Mouse (Mus musculus) kidney, postnatal 4 days (tissue): ENCODE data around the gene Epha4.

Source experiments
- DNase-seq, 2 experiments: peaks; one replicate each; pipeline ENCODE4 v3.0.0; 2021; ENCODE audit warnings: mixed read lengths in 2 of 2

The Epha4 gene

GRCm38 (mm10) chr1:77512059-77512407 lies 2.9 kb downstream of the Epha4 start:
- DNase-seq: no peak

GRCm38 (mm10) chr1:77511372-77512058 lies 3.4 kb downstream of the Epha4 start:
- DNase-seq: no peak

- DNase-seq: no peak
Measured at GRCm38 (mm10) chr1:77510623-77511022, 4.3 kb downstream of the Epha4 start.

DNA sequence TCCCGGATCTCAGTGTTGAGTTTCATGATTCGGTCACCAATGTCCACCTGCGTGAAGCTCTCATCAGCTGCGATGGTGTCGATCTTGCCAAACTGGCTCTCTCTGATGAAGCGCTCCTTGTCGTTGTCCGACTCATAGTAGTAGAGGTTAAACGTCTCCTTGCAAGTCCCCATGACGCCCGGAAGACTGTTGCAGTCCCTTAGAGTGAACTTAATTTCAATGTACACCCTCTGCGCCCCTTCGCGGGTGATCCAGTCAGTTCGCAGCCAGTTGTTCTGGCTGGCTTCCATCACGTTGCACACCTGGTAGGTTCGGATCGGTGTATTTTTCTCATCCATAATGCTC lies 8.1 kb downstream of the Epha4 start:
- no peak for DNase-seq

DNA sequence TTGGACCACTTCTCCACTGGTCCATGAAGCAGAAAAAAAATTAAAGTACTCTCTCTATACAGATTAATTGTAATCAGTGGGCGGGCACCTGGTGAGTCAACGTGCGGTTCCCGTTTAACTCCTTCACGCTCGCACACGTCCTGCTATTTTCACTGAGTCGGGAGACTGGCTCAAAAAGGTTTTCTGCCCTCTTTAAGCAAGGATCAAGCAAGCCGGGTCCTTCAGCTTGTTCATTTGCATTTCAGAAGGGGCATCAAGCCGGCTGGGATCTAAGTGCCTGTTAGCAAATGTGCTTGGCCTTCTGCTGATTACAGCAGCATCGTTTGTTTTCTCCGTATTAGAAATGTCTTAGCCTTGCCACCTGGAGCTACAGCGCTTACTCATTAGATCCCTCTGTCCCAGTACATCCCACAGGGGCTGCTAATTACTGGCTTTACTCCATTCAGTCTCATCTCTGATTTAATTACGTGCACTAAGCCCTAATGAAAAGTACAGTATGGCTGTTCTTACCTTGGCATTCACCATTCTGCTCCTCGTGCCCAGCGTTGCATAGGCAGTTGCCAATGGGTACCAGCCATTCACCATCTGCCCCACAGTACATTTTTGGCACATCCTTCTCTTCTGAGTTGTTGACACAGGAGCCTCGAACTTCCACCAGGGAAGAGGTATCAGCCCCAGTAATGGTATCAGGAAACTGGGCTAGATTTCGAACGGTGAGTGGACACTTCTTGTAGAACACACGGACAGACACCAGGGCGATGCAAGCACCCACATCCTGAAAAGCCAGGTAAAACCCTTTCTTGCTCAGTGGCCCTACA lies 8.6 kb downstream of the Epha4 start:
- peak in 1 of 2 experiments; percentile 34 for DNase-seq

DNA sequence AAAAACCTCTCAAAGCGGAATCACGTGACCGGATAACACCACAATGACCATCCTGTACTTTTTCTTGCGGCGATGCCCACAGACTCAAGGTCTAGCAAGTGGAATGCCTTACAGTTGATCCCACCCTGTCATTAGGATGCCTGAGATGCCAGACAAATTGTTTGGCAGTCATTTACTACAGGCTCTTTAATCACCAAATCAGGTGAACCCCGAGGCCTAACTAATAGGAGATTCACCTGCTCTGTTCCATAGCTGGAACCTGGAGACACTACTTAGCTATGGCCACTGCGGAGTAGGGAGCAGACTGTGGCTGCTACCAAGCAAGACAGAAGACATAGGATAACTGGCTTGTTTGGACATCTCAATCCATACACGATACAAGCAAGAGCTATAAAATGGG lies 9.6 kb downstream of the Epha4 start:
- no peak for DNase-seq

DNA sequence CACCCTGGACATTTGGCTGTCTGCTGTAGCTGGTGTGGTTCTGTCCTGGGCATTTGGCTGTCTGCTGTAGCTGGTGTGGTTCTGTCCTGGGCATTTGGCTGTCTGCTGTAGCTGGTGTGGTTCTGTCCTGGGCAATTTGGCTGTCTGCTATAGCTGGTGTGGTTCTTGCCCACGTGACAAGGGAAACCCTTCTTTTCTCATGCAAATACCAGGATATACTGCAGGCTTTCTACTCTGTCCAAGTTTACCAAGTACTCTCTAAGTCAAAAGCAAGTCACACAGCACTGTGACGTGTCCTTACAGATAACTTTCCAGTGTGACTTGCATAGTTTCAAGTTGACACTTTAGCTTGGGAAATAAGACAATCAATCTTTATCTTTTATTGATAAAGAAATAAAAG lies 10.1 kb downstream of the Epha4 start:
- DNase-seq: no peak

DNA sequence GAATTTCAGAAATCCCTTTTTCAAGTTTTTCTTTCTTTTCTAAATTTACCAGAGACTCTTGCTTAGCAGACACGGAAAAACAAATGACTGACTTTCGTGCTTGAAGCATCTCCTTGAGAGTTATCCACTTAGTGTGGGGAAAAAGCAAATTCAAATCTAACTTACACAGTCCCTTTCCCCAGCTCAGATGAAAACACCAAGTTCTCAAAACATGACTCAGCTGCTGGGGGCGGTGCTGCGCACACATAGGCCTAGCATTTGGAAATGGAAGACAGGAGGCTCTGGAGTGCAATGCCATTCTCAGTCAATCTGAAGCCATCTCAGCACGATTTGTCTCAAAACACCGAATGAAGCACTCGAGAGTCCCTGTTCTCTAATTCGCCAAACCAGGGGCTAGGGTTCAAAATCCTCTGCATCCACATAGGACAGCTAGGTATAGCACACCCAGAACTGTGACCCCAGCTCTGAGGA lies 11.1 kb downstream of the Epha4 start:
- peak in 1 of 2 experiments; percentile 31 for DNase-seq

- DNase-seq: no peak
Measured at GRCm38 (mm10) chr1:77502554-77503119, 12.3 kb downstream of the Epha4 start.

GRCm38 (mm10) chr1:77501363-77501933 lies 13.4 kb downstream of the Epha4 start:
- DNase-seq: no peak

GRCm38 (mm10) chr1:77497506-77497905 lies 17.4 kb downstream of the Epha4 start:
- DNase-seq: no peak

DNA sequence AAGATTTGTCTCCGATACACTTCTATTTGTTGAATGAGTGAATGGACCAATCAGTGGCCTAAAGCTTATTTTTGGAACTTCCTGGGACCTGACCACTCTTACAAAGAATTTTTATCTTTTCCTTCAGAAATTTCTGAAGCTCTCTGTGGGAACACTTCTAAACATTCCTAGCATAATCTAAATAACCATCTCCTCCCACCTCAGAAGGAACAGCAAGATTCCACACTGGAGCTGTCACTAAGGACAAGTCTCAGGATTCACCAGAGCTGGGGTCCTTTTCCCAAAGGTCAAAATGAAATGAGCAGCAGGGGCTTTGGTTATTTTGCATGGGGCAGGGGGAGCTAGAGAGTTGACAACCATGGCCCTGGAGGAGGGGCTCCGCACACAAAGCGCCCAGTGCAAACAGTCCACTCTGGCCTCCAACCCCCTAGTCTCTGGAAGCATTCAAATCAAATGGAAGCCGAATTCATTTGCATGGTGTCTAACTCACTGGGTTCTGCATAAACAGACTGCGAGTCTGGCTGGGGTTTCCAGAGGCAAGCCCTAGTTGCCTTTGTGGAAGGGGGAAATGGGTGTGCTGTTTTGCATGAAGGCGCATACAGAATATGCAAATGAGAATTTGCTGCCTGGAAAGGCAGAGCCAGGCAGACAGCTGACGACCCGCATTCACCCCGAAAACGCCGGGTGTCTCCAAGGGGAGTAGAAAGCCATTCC lies 18.3 kb downstream of the Epha4 start:
- peak; percentile 16 to 40 for DNase-seq

GRCm38 (mm10) chr1:77495790-77496158 lies 19.1 kb downstream of the Epha4 start:
- no peak for DNase-seq

GRCm38 (mm10) chr1:77495030-77495789 lies 19.7 kb downstream of the Epha4 start:
- DNase-seq: no peak

- no peak for DNase-seq
Measured at GRCm38 (mm10) chr1:77493841-77494635, 20.9 kb downstream of the Epha4 start.

- DNase-seq: no peak
Measured at GRCm38 (mm10) chr1:77490166-77490565, 24.7 kb downstream of the Epha4 start.

DNA sequence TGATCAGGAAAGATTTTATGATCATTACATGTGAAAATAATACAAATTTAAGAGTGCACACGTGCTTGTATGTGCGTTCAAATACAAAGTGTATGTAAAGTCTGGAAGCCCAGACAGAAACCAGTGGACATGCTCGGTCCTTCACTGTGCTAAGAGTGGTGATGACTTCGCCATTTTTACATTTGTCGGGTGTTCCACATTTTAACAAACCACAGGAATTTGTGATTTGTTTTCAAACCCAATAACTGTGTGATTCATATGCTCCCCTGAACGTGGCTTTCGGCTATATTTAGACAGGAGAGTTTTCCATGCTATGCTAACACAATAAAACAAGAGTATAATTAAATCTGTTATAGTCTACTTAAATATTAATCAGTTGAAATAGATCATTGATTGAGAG lies 25.5 kb downstream of the Epha4 start:
- no peak for DNase-seq

GRCm38 (mm10) chr1:77487856-77488462 lies 26.9 kb downstream of the Epha4 start:
- DNase-seq: no peak

DNA sequence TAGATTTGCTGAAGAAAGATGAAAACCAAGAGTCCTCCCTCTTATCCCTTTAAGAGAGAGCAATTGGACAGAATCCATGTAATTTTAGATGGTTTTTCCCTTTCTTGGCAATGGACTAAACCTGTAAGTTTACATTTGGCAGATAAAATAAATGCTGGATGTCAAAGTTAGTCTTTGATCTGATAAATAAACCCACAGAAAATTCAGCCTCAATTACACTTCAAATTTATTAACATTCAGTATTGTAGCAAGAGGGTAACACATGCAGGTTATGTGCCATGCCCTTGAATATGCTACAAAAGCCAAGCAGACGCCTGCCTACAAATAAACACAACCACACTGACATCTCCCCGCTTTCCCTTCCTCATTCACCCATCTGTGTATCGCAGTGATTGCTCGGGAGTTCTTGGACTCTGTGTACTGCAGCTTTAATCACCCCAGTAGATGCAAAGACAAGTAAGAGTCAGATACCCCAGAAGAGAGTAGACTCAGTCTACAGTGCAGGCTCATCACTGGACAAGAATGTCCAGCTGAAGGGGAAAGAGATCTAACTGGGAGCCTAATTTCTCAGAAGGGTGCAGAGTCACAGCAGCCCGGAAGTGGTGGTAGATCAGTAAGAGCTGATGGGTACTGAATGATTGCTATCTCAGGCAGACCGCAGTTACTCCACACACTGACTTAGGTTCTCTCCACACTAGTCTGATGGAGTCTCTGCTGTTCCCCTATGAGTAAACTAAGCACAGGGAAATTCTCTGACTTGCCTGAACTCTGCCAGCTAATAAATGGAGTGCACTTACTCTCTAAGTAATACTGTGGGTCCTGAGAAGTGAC lies 29.9 kb downstream of the Epha4 start:
- no peak for DNase-seq

DNA sequence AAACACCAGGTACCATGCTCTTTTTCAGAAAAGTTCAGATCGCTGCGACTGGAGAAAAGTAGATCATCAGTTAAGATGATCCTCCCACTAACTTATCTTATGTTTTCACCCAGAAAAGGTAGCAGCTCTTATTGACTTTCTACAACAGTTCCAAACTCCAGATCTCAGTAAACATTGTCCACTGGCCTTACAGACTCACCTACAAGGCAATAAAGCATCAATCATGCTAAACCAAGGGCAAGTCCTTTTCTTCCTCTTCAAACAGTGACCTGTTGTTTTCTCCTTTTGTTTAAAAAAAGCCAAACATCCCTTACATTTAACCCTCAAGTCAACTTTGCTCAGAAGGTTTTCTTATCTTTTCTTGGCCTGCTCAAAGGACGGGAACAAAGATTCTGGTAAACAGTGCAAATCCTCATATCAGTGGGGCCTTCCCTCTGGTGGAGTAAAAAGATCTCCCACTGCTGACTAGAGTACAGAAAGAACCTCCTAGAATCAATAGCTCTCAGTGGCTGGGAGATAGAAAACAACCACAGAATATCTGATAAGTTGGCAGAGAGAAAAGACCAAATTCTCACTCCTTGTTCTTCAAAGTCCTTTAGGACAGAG lies 39.0 kb downstream of the Epha4 start:
- DNase-seq: no peak
